Mouse (Mus musculus) intestine, postnatal 0 days (tissue): Measurements from ENCODE around the gene Shroom4. TPM values are rescaled to one million over a fixed set of nuclear protein-coding genes. Genes with fewer than 3 reads are reported as not detected.

Experiments used
- ATAC-seq: fragments of 200-750 bp; cut with Nextera tagmentation; 2 replicates; pipeline ENCODE4 v1.8.0; 2017; ENCODE audit warnings: mild to moderate bottlenecking, moderate TSS enrichment, moderate library complexity
- H3K27ac ChIP-seq: fragments of 300-500 bp; sonication (generic); 2 replicates; pipeline ENCODE4 v1.5.1; 2014; ENCODE audit warnings: mild to moderate bottlenecking, low read depth, low read length, moderate library complexity
- H3K27me3 ChIP-seq: fragments of 300-500 bp; sonication (generic); replicated peaks from 2 replicates; pipeline ENCODE4 v1.6.1; 2014; ENCODE audit warnings: low read length, mixed read lengths; ENCODE audit not compliant: control insufficient read depth, insufficient read depth
- H3K36me3 ChIP-seq: fragments of 300-500 bp; sonication (generic); 2 replicates; pipeline ENCODE4 v1.6.1; 2014; ENCODE audit warnings: mild to moderate bottlenecking, moderate library complexity; ENCODE audit not compliant: control insufficient read depth, insufficient read depth
- H3K4me1 ChIP-seq: fragments of 300-500 bp; sonication (generic); replicated peaks from 2 replicates; pipeline ENCODE4 v1.6.1; 2014; ENCODE audit warnings: antibody characterized with exemption, low read length, mixed read lengths; ENCODE audit not compliant: control insufficient read depth, insufficient read depth
- H3K4me2 ChIP-seq: fragments of 300-500 bp; sonication (generic); replicated peaks from 2 replicates; pipeline ENCODE4 v1.6.1; 2014; ENCODE audit warnings: low read depth, mild to moderate bottlenecking, moderate library complexity
- H3K4me3 ChIP-seq: fragments of 300-500 bp; sonication (generic); 2 replicates; pipeline ENCODE4 v1.5.1; 2014; ENCODE audit warnings: low read depth, low read length
- H3K9ac ChIP-seq: fragments of 300-500 bp; sonication (generic); 2 replicates; pipeline ENCODE4 v1.6.1; 2014; ENCODE audit warnings: mild to moderate bottlenecking, low read depth, low read length
- H3K9me3 ChIP-seq: fragments of 300-500 bp; sonication (generic); 2 replicates; pipeline ENCODE4 v1.6.1; 2016; ENCODE audit warnings: mixed run types; ENCODE audit not compliant: control insufficient read depth
- CTCF ChIP-seq: sonication (generic); IDR thresholded peaks from 2 replicates; pipeline ENCODE4 v1.5.1; 2016; ENCODE audit warnings: low read depth, mild to moderate bottlenecking, control low read depth, antibody characterized with exemption, moderate library complexity
- WGBS: fragments of 180-500 bp; shearing (Covaris S2); extraction: QIAGEN DNeasy Blood & Tissue Kit; methylation state at CpG from one replicate; pipeline ENCODE4 v1.1.7; 2014; 5-methylcytosine and 5-hydroxymethylcytosine counted together
- polyA plus RNA-seq: library from polyadenylated mRNA; unstranded; fragments of >200 nt; fragmentation: Nextera tagmentation; extraction: Ambion mirVana; gene quantifications from 2 replicates; pipeline ENCODE4 v1.2.1, GENCODE M21; 2015

The Shroom4 gene
- polyA plus RNA-seq, 1 experiment from 2014 or later, result 0.68 TPM

DNA sequence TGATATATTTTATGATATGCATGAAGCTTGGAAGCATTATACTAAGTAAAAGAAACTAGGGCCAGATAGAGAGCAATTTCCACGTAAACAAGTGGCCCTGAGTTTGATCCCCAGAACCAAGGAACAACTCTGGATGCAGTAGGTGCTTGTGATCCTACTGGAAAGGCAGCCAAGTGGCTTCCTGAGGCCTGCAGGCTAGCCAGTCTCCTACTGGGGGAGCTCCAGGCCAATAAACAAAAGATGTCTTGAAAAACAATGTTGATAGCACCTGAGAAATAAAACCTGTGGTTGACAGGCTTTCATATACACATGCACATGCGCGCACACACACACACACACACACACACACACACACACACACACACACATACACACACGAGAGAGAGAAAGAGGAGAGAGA lies 82.6 kb downstream of the Shroom4 start:
- TF ChIP-seq CTCF, result 0 out of 2 replicates have a peak, but pooled peaks have one; percentile 20
- no peak overlapping the region for H3K4me3 ChIP-seq
- H3K4me1 ChIP-seq, result no peaks in the 10 kb centered on the region
- H3K36me3 ChIP-seq, result no peaks in the 10 kb centered on the region
- no peaks in the 10 kb centered on the region for H3K27me3 ChIP-seq
- WGBS, result 76% methylated on average over 4 of the region's 4 CpGs
- no peak overlapping the region for H3K4me2 ChIP-seq
- H3K9ac ChIP-seq, result no peak overlapping the region
- no peak overlapping the region for H3K27ac ChIP-seq
- no peaks in the 10 kb centered on the region for H3K9me3 ChIP-seq
- ATAC-seq, result no peak

DNA sequence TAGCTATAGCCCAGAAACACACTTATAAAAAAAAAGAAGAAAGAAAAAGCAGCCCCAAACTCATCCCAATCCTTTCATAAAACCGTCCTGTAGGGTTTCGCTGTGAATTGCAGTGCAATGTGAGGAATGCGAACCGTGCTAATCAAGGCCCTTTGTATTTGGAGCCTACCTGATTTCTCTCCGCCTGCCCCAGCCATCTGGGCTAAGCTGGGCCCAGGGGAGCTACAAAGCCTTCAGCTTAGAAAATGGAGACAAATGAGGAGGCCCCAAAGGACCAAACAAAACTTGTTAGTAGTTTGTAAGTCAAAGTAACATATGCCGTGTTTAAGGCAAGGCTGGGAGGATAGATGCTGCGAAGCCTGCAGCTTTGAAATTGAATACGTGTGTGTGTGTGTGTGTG lies 84.2 kb downstream of the Shroom4 start:
- 69% methylated on average over 8 of the region's 8 CpGs for WGBS
- H3K4me1 ChIP-seq, result no peaks in the 10 kb centered on the region
- ATAC-seq, result no peak
- no peak overlapping the region for H3K4me3 ChIP-seq
- no peak for TF ChIP-seq CTCF
- H3K9ac ChIP-seq, result no peak overlapping the region
- no peaks in the 10 kb centered on the region for H3K36me3 ChIP-seq
- H3K27me3 ChIP-seq, result no peaks in the 10 kb centered on the region
- no peaks in the 10 kb centered on the region for H3K9me3 ChIP-seq
- H3K4me2 ChIP-seq, result no peak overlapping the region
- no peak overlapping the region for H3K27ac ChIP-seq

DNA sequence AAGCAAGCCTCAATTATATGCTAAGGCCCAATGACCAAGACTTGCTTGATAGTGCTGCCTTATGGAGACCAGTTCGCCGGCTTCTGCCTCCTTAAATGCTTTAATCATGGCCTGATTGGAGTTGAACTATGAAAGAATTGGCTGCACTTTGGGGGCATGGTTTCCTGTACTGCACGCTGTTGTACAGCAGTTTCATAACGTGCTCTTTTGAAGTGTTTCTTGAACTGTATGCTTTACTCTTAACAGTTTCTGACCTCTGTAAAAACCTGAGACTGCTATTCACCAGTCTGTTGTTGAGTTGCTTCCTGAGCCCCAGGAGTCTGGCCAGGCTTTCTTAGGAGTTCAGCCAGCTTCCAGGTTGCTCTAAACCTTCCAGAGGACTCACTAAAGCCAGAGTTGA lies 90.8 kb downstream of the Shroom4 start:
- 77% methylated on average over 4 of the region's 4 CpGs for WGBS
- no peak overlapping the region for H3K4me3 ChIP-seq
- no peak for TF ChIP-seq CTCF
- H3K9ac ChIP-seq, result no peak overlapping the region
- H3K4me2 ChIP-seq, result no peak overlapping the region
- no peaks in the 10 kb centered on the region for H3K36me3 ChIP-seq
- H3K4me1 ChIP-seq, result no peaks in the 10 kb centered on the region
- H3K27me3 ChIP-seq, result no peaks in the 10 kb centered on the region
- no peak overlapping the region for H3K27ac ChIP-seq
- H3K9me3 ChIP-seq, result no peaks in the 10 kb centered on the region
- no peak for ATAC-seq

DNA sequence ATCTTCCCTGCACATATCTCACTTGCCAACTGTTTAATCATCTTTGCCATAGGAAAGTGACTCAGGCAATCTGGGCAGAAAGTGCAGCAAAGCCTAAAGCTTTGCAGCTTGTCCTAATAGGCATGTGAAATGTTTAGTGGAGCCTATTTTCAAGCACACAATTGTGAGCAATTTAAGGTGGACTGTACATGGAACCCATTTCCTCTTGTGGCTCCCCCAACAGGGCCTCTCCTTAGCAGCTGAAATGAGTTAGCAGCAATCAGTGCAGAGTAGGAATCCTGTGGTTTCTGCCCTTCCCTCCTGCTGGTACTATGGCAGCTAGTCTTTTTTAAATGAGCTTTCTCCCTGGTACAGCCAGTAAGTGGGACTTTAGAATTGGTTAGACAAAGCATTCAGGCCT lies 95.8 kb downstream of the Shroom4 start:
- Histone ChIP-seq H3K9me3 (no peaks in the 10 kb centered on the region), H3K36me3 (no peaks in the 10 kb centered on the region), H3K4me1 (no peaks in the 10 kb centered on the region), H3K4me2 (no peak overlapping the region), H3K9ac (no peak overlapping the region), H3K27me3 (no peaks in the 10 kb centered on the region), H3K4me3 (no peak overlapping the region), H3K27ac (no peak overlapping the region)
- no peak for TF ChIP-seq CTCF
- no peak for ATAC-seq

DNA sequence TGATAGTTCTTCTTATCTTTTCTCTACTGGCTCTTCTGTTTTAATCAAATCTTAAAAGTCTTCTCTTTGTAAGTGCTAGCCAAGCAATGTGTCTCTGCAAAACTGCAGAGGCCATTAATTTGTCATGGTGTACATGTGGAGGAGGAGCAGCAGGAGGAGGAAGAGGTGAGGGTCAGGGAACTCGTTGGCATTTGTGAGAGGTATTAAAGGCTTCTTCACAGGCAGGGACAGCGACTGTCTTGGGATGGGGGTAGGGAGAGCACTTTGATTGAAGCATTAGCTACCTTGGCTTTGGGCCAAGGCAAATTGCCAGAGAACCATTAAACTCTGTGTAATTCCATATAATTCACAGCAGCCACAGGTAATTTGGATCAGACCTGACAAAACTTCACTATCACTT lies 96.7 kb downstream of the Shroom4 start:
- no peaks in the 10 kb centered on the region for H3K4me1 ChIP-seq
- H3K4me3 ChIP-seq, result no peak overlapping the region
- WGBS, result 20% methylated on average over 2 of the region's 2 CpGs
- no peak overlapping the region for H3K27ac ChIP-seq
- H3K36me3 ChIP-seq, result no peaks in the 10 kb centered on the region
- no peak overlapping the region for H3K4me2 ChIP-seq
- no peak overlapping the region for H3K9ac ChIP-seq
- H3K27me3 ChIP-seq, result no peaks in the 10 kb centered on the region
- TF ChIP-seq CTCF, result no peak
- no peaks in the 10 kb centered on the region for H3K9me3 ChIP-seq
- no peak for ATAC-seq

DNA sequence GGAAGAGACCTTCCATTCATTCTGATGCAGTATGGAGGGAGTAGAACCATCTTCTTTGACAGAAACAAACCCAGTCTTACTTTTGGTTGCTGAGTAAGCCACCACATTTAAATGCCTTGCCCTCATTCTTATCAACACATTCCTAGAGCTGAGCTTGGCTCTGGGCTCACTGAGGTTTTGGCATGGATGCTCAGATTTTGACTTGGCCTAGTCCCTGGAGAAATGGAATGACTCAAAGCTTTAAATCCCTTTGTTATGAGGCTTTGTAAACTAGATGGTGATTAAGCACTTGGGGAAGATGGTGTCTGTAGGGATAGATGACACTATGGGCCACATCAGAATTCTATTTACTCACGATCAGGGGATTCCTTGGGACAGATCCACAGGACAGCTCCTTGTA lies 102.2 kb downstream of the Shroom4 start:
- 62% methylated on average over 1 of the region's 1 CpGs for WGBS
- Histone ChIP-seq H3K27ac (no peak overlapping the region), H3K4me1 (no peaks in the 10 kb centered on the region), H3K9ac (no peak overlapping the region), H3K27me3 (no peaks in the 10 kb centered on the region), H3K4me3 (no peak overlapping the region), H3K36me3 (no peaks in the 10 kb centered on the region), H3K4me2 (no peak overlapping the region), H3K9me3 (no peaks in the 10 kb centered on the region)
- no peak for ATAC-seq
- no peak for TF ChIP-seq CTCF

DNA sequence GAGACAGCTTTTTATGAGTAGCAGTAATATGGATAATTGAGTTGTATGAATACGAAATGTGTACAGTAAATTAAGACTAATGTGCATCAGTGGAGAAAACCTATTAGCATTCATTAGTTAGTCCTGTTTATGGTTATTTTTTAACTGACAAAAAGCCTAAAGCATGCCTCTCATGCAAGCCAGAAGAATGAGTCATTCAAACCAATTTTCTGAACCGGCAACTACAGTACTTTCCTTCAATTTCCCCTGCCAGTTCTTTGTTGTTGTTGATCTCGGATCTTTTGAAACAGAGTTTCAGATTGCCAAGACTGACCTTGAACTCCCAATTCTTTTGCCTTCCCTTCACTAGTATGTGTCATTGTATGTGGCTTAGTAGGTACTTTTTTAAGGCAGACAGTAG lies 117.6 kb downstream of the Shroom4 start:
- TF ChIP-seq CTCF, result no peak
- no peak overlapping the region for H3K27ac ChIP-seq
- no peak overlapping the region for H3K4me3 ChIP-seq
- no peaks in the 10 kb centered on the region for H3K27me3 ChIP-seq
- H3K36me3 ChIP-seq, result no peaks in the 10 kb centered on the region
- no peak overlapping the region for H3K4me2 ChIP-seq
- WGBS, result 75% methylated on average over 3 of the region's 3 CpGs
- H3K4me1 ChIP-seq, result no peaks in the 10 kb centered on the region
- no peak for ATAC-seq
- no peak overlapping the region for H3K9ac ChIP-seq
- no peaks in the 10 kb centered on the region for H3K9me3 ChIP-seq
